In the genomic region with DNA sequence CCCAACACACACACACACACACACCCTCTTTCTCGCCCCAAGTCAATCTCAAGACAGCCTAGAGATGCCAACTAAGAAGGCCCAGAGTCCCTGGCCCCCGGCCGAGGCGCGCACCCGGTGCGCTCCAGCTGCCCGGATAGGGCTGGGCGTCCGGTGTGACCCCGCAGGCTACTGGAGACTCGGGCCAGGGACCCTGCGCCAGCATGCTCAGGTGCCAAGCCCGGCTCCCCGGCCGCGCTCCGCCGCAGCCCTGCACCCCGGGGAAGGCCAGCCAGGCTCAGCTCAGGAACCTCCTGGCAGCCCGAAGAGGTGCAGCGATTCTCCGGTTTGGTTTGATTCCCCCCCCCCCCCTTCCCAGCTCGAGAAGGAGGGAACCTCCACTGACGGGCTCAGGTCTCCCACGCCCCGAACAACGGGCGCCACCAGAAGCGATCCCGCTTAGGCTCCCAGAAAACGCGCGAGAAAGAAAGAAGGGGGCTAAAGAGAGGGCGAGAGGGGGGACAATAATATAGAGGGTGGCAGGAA, we compare ENCODE assay signal across 8 mouse cellular contexts. TPM values are rescaled to one million over a fixed set of nuclear protein-coding genes. Genes with fewer than 3 reads are reported as not detected.
DNase-seq lines count a peak whose midpoint lies in the region; ATAC-seq and TF ChIP-seq lines count a peak whose summit lies in the region.

No protein-coding gene starts in this region.

- 1% methylated on average over 35 of the region's 35 CpGs for WGBS in lung, adult 2 months
- 1% methylated on average over 30 of the region's 35 CpGs for WGBS in embryonic facial prominence, embryonic 11.5 days
- under 1% methylated on average over 34 of the region's 35 CpGs for WGBS in lung, embryonic 16.5 days

- intact Hi-C loops in heart, postnatal 10 days (cut with DNase I) = loop anchor here (5.0 to 10.0 kb wide), 3 partner anchors 135 to 602 kb away; no protein-coding TSS in a partner anchor

- peaks cover 10% of the 10 kb centered on the region for H3K27me3 ChIP-seq in embryonic facial prominence, embryonic 11.5 days (ENCODE audit: control insufficient read depth, insufficient read depth, low read length)
- H3K27me3 ChIP-seq in lung, embryonic 16.5 days (ENCODE audit: control insufficient read depth, insufficient read depth, low read depth, low read length) = peaks cover 13% of the 10 kb centered on the region

- TF ChIP-seq CTCF in lung, adult 2 months (IDR thresholded peaks at IDR 0.05; ENCODE audit: insufficient read depth, low read length) = no peak

- peak; percentile 27 for DNase-seq in lung, adult 2 months
- no peak for DNase-seq in lung, postnatal 36 days
- DNase-seq in embryonic facial prominence, embryonic 11.5 days (ENCODE audit: low spot score) = peak; percentile 11
- peak; percentile 65 to 73 for DNase-seq in heart, postnatal 10 days
- peak; percentile 61 to 82 for DNase-seq in kidney, postnatal 25 days
- peak; percentile 41 for DNase-seq in right cerebral cortex, postnatal 25 days
- DNase-seq in thymus, postnatal 14 days = no peak

- H3K4me1 ChIP-seq in lung, adult 2 months (ENCODE audit: control insufficient read depth, insufficient read depth, low read length) = no peaks in the 10 kb centered on the region
- no peaks in the 10 kb centered on the region for H3K4me1 ChIP-seq in embryonic facial prominence, embryonic 11.5 days (ENCODE audit: control insufficient read depth, insufficient read depth, low read length)
- peaks cover 13% of the 10 kb centered on the region for H3K4me1 ChIP-seq in lung, embryonic 16.5 days (replicated peaks; ENCODE audit: control insufficient read depth, insufficient read depth, low read length)

- no peaks in the 10 kb centered on the region for H3K36me3 ChIP-seq in embryonic facial prominence, embryonic 11.5 days (replicated peaks; ENCODE audit: control insufficient read depth, insufficient read depth, low read depth, low read length)
- no peaks in the 10 kb centered on the region for H3K36me3 ChIP-seq in lung, embryonic 16.5 days (ENCODE audit: control insufficient read depth, insufficient read depth, low read length)

- H3K27ac ChIP-seq in embryonic facial prominence, embryonic 11.5 days (replicated peaks; ENCODE audit: low read depth, low read length) = no peak overlapping the region
- H3K27ac ChIP-seq in lung, embryonic 16.5 days (ENCODE audit: low read length) = no peak overlapping the region

- TF ChIP-seq POLR2A in lung, adult 2 months (IDR thresholded peaks at IDR 0.05; ENCODE audit: borderline replicate concordance, extremely low read depth, low read depth, low read length) = no peak

- H3K9ac ChIP-seq in embryonic facial prominence, embryonic 11.5 days (replicated peaks; ENCODE audit: low read length) = peak overlapping the region; percentile 47
- peak overlapping the region; percentile 42 for H3K9ac ChIP-seq in lung, embryonic 16.5 days (ENCODE audit: low read length)

- ATAC-seq in embryonic facial prominence, embryonic 11.5 days (replicated peaks; ENCODE audit: insufficient number of reproducible peaks, low FRiP score, low TSS enrichment, low read depth) = peak; percentile 40
- ATAC-seq in lung, embryonic 16.5 days (ENCODE audit: low read depth) = peak; percentile 64

- H3K4me2 ChIP-seq in embryonic facial prominence, embryonic 11.5 days (ENCODE audit: low read depth, low read length) = peak overlapping the region; percentile 99
- peak overlapping the region; percentile 100 for H3K4me2 ChIP-seq in lung, embryonic 16.5 days (ENCODE audit: low read depth, low read length)

- H3K9me3 ChIP-seq in embryonic facial prominence, embryonic 11.5 days (replicated peaks; ENCODE audit: control insufficient read depth, low read length) = no peaks in the 10 kb centered on the region
- no peaks in the 10 kb centered on the region for H3K9me3 ChIP-seq in lung, embryonic 16.5 days (ENCODE audit: control insufficient read depth, low read length)

- H3K4me3 ChIP-seq in lung, adult 2 months (replicated peaks; ENCODE audit: extremely low read depth, low read depth, low read length) = peak overlapping the region; percentile 40
- H3K4me3 ChIP-seq in embryonic facial prominence, embryonic 11.5 days (ENCODE audit: low read depth, low read length) = peak overlapping the region; percentile 58
- H3K4me3 ChIP-seq in lung, embryonic 16.5 days (ENCODE audit: low read length) = peak overlapping the region; percentile 70

RNA-seq across cellular contexts. Expression of a gene that starts 0.9 kb away (rescaled TPM):
- polyA plus RNA-seq in lung, adult 2 months (2012; rRNA removed) = 0.16 and 0.26 TPM in 2 replicates
- polyA plus RNA-seq in embryonic facial prominence, embryonic 11.5 days (2014; fragmentation: Nextera tagmentation; extraction: Ambion mirVana) = 0.91 and 1.3 TPM in 2 replicates
- 10 to 100 TPM; 18.6 to 22.4 TPM for total RNA-seq in heart, postnatal 10 days (2021)
- polyA plus RNA-seq in lung, embryonic 16.5 days (2015; fragmentation: Nextera tagmentation; extraction: Ambion mirVana) = 0.20 and 1.1 TPM in 2 replicates

Comparison
In these comparisons a context has a peak if more than half of its experiments do, and no peak if none do; other contexts are left out.
1. DNase-seq: peak in lung, adult 2 months (single experiment), embryonic facial prominence, embryonic 11.5 days (single experiment), heart, postnatal 10 days (2 of 2), kidney, postnatal 25 days (2 of 2) and right cerebral cortex, postnatal 25 days (single experiment); none in lung, postnatal 36 days (single experiment) and thymus, postnatal 14 days (single experiment).
2. Peak in every context shown above with its lines, with median percentiles within 50 percentile points of each other: H3K4me3 ChIP-seq.